Mouse (Mus musculus): ENCODE data around the gene Dis3.

The Dis3 gene

GRCm38 (mm10) chr14:99099267-99099966 lies at the start of gene Dis3, which contains the start of gene Pibf1:
Dis3 (minus strand) TSS chr14:99099770.
Pibf1 (plus strand) TSS chr14:99099424.
- peak; percentile 98 for DNase-seq (ENCODE audit: low spot score)

- DNase-seq (ENCODE audit: low spot score): no peak
Measured at GRCm38 (mm10) chr14:99146841-99147240, 47.3 kb upstream of the Dis3 start.

- peak; percentile 90 for DNase-seq (ENCODE audit: low spot score)
Measured at GRCm38 (mm10) chr14:99141786-99142633, 42.4 kb upstream of the Dis3 start.

GRCm38 (mm10) chr14:99140036-99140435 lies 40.5 kb upstream of the Dis3 start:
- no peak for DNase-seq (ENCODE audit: low spot score)

- no peak for DNase-seq (ENCODE audit: low spot score)
Measured at GRCm38 (mm10) chr14:99136297-99136696, 36.7 kb upstream of the Dis3 start.

GRCm38 (mm10) chr14:99135761-99136160 lies 36.2 kb upstream of the Dis3 start:
- DNase-seq (ENCODE audit: low spot score): no peak

GRCm38 (mm10) chr14:99134048-99134447 lies 34.5 kb upstream of the Dis3 start:
- no peak for DNase-seq (ENCODE audit: low spot score)

- no peak for DNase-seq (ENCODE audit: low spot score)
Measured at GRCm38 (mm10) chr14:99129050-99129449, 29.5 kb upstream of the Dis3 start.

- no peak for DNase-seq (ENCODE audit: low spot score)
Measured at GRCm38 (mm10) chr14:99127509-99127908, 27.9 kb upstream of the Dis3 start.

GRCm38 (mm10) chr14:99126713-99127112 lies 27.1 kb upstream of the Dis3 start:
- DNase-seq (ENCODE audit: low spot score): no peak

GRCm38 (mm10) chr14:99124076-99124475 lies 24.5 kb upstream of the Dis3 start:
- DNase-seq (ENCODE audit: low spot score): no peak

- no peak for DNase-seq (ENCODE audit: low spot score)
Measured at GRCm38 (mm10) chr14:99121584-99122339, 22.2 kb upstream of the Dis3 start.

GRCm38 (mm10) chr14:99117576-99117975 lies 18.0 kb upstream of the Dis3 start:
- DNase-seq (ENCODE audit: low spot score): no peak

GRCm38 (mm10) chr14:99108762-99109161 lies 9.2 kb upstream of the Dis3 start:
- DNase-seq (ENCODE audit: low spot score): no peak

GRCm38 (mm10) chr14:99107631-99108187 lies 8.1 kb upstream of the Dis3 start:
- no peak for DNase-seq (ENCODE audit: low spot score)

GRCm38 (mm10) chr14:99106671-99107070 lies 7.1 kb upstream of the Dis3 start:
- DNase-seq (ENCODE audit: low spot score): no peak

- DNase-seq (ENCODE audit: low spot score): no peak
Measured at GRCm38 (mm10) chr14:99104542-99105123, 5.1 kb upstream of the Dis3 start.

GRCm38 (mm10) chr14:99103050-99103449 lies 3.5 kb upstream of the Dis3 start:
- no peak for DNase-seq (ENCODE audit: low spot score)

GRCm38 (mm10) chr14:99099967-99100587 lies 507 bp upstream of the Dis3 start:
- peak; percentile 33 for DNase-seq (ENCODE audit: low spot score)

- DNase-seq (ENCODE audit: low spot score): no peak
Measured at GRCm38 (mm10) chr14:99088947-99089346, 10.6 kb downstream of the Dis3 start.

- no peak for DNase-seq (ENCODE audit: low spot score)
Measured at GRCm38 (mm10) chr14:99071146-99071545, 28.4 kb downstream of the Dis3 start.
